Mouse (Mus musculus): ENCODE results near the gene Mrnip.

Gene Mrnip

GRCm38 (mm10) chr11:50200613-50201012 lies 26.4 kb downstream of the Mrnip start:
- in situ Hi-C loops (cut with MboI, MseI) = no loop called here

GRCm38 (mm10) chr11:50201590-50201989 lies 27.3 kb downstream of the Mrnip start:
- in situ Hi-C loops (cut with MboI, MseI) = no loop called here

GRCm38 (mm10) chr11:50203302-50203827 lies 29.1 kb downstream of the Mrnip start:
- in situ Hi-C loops (cut with MboI, MseI) = no loop called here

DNA sequence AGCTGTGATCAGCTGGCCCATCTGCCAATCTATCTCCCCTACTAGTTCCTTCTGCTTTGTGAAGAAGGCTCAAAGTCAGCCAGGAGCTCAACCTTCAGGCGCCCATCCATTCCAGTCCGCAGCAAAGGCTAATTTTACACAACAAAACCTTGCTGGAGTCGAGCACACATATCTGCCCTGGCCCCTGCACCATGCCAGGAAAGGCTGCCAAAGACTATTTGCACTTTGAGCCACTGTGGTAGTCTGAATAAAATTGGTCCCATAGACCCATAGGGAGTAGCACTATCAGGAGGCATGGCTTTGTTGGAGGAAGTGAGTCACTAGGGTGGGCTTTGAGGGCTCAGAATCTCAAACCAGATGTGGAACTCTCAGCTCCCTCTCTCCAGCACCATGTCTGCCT lies 31.2 kb downstream of the Mrnip start:
- in situ Hi-C loops (cut with MboI, MseI) = no loop called here

GRCm38 (mm10) chr11:50206037-50206436 lies 31.8 kb downstream of the Mrnip start:
- in situ Hi-C loops (cut with MboI, MseI) = no loop called here

GRCm38 (mm10) chr11:50207344-50207743 lies 33.1 kb downstream of the Mrnip start:
- in situ Hi-C loops (cut with MboI, MseI) = no loop called here

- in situ Hi-C loops (cut with MboI, MseI) = no loop called here
These were observed 33.8 kb downstream of the Mrnip start for GRCm38 (mm10) chr11:50208039-50208438.

GRCm38 (mm10) chr11:50210101-50210504 lies 35.9 kb downstream of the Mrnip start:
- in situ Hi-C loops (cut with MboI, MseI) = no loop called here

GRCm38 (mm10) chr11:50210505-50211151 lies 36.4 kb downstream of the Mrnip start, which contains the start of the genes Sqstm1 and Mgat4b:
TSS of gene Sqstm1 (minus strand) at chr11:50210827.
TSS of gene Mgat4b (plus strand) at chr11:50210890.
- in situ Hi-C loops (cut with MboI, MseI) = no loop called here

DNA sequence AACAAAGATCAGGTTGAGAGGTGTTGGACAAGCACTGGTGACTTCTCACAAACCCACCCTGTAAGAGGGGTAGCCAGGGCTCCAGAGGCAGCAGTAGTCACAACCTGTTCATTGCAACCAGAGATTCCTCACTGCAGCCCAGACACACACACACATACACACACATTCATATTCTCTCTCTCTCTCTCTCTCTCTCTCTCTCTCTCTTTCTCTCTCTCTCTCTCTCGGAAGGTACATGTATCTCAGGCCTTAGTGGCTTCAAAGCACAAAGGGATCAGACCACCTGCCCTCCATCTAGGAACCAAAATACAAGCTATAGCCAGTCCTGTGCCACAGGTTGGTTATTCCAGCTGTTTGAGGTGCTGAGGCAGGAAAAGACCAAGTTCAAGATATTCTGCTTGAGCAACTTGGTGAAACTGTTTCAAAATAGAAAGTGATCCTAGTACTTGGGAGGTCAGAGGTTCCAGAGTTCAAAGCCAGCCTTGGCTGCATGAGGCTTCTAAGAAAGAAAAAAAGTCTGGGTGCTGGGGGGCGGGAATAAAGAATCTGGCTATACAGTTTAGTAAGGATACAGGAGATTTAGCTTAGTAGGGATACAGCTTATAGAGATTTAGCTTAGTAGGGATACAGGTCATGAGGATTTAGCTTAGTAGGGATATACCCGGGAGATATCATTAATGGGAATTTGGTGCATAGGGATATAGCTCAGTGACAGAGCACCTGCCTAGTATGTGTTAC lies 37.2 kb downstream of the Mrnip start:
- in situ Hi-C loops (cut with MboI, MseI) = no loop called here

- in situ Hi-C loops (cut with MboI, MseI) = no loop called here
These were observed 38.0 kb downstream of the Mrnip start for GRCm38 (mm10) chr11:50212060-50212739.

GRCm38 (mm10) chr11:50212848-50213758 lies 38.9 kb downstream of the Mrnip start:
- in situ Hi-C loops (cut with MboI, MseI) = no loop called here

GRCm38 (mm10) chr11:50214631-50215030 lies 40.4 kb downstream of the Mrnip start:
- in situ Hi-C loops (cut with MboI, MseI) = no loop called here

GRCm38 (mm10) chr11:50215633-50216032 lies 41.4 kb downstream of the Mrnip start:
- in situ Hi-C loops (cut with MboI, MseI) = no loop called here

DNA sequence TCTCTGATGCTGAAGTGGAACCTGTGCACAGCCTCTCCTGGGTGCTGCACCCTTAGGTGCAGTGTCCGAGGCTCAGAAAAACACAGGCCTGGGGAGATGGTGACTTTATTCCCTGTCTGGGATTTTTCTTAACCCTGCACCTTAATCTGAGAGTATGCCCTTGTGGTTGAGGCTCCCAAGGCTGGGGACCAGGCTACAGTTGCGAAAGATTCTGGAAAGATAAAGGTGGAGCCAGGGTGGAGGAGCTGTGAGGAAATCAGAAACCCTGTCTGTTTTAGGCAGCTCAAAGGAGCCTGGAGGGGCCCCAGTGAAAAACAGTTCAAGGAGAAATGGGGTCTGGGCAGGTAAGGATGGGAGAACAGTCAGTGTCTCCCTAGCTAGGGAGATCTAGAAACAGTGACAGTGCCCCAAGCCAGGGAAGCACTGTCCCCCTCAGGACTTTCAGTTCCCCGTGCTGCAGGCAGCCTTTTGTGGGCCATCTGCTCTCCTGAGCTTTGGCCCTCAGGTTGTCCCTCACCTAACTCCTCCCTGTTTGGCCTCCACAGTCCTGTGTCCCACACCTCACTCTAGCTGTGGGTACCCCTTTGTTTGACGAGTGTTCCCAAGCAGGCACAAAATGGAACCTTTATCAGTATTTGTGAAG lies 42.6 kb downstream of the Mrnip start:
- in situ Hi-C loops (cut with MboI, MseI) = no loop called here

GRCm38 (mm10) chr11:50217811-50218210 lies 43.6 kb downstream of the Mrnip start:
- in situ Hi-C loops (cut with MboI, MseI) = no loop called here

DNA sequence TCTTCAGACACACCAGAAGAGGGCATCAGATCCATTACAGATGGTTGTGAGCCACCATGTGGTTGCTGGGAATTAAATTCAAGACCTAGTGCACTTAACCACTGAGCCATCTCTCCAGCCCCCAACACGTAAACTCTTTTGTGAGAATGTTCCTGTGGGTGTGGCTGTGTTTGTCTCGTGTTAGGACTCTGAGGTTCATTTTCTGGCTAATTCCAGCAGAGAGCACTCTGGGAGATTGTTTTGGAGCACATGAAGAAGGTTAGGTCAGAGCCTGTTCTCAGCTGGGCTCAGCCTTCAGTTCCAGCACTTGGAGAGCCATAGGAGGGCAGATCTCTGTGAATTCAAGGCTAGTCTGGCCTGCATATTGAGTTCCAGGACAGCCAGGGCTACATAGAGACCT lies 45.6 kb downstream of the Mrnip start:
- in situ Hi-C loops (cut with MboI, MseI) = no loop called here

GRCm38 (mm10) chr11:50222559-50223276 lies 48.5 kb downstream of the Mrnip start:
- in situ Hi-C loops (cut with MboI, MseI) = no loop called here

- in situ Hi-C loops (cut with MboI, MseI) = no loop called here
These were observed 49.8 kb downstream of the Mrnip start for GRCm38 (mm10) chr11:50223783-50224662.
